Mouse (Mus musculus): ENCODE measurements around the gene Slc44a1. TPM values are rescaled to one million over a fixed set of nuclear protein-coding genes. Genes with fewer than 3 reads are reported as not detected.
A peak's percentile ranks its signal among the peaks of the same experiment; 100 is the strongest.

Gene Slc44a1
- total RNA-seq, 2 experiments from 2014 or later, result 75.7 to 84.1 TPM

DNA sequence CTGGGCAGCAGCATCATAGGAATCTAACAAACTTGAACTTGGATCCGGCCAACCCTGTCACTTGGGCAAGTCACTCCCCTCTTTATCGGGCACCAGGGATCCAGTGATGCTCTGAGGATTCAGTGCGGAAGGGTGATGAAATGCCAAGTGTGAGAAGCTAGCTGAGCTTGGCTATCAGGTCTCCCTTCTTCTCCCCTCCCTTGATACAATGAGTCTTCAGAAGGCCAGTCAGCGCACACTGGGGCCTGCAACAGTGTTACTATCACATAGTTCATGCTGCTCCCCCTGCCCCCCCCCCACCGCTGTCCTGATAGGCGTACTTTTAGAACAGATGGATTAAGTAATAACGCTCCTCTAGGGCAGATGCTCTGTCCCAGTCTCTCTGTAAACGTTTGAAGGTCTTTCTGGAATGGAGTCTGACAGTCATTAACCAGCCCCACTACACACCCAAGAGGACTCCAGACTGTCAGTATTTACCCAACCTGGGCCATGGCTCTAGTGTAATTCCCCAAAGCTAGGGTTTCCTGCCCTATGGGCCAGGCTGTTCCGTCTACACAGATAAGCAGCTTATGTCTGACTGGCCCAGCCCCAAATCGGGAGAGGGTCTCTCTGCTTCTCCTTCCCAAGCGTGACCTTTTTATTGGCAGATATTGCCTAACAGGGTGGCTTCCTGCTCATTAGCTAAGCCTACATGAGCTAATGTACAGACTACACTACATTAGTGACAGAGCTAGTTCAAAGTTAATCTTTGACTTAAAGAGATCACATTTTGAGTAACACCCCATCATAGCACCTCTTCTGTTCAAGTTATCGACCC is 155.2 kb downstream of the Slc44a1 start:
- DNase-seq (ENCODE audit: low spot score in 2 of 2), result no peak

DNA sequence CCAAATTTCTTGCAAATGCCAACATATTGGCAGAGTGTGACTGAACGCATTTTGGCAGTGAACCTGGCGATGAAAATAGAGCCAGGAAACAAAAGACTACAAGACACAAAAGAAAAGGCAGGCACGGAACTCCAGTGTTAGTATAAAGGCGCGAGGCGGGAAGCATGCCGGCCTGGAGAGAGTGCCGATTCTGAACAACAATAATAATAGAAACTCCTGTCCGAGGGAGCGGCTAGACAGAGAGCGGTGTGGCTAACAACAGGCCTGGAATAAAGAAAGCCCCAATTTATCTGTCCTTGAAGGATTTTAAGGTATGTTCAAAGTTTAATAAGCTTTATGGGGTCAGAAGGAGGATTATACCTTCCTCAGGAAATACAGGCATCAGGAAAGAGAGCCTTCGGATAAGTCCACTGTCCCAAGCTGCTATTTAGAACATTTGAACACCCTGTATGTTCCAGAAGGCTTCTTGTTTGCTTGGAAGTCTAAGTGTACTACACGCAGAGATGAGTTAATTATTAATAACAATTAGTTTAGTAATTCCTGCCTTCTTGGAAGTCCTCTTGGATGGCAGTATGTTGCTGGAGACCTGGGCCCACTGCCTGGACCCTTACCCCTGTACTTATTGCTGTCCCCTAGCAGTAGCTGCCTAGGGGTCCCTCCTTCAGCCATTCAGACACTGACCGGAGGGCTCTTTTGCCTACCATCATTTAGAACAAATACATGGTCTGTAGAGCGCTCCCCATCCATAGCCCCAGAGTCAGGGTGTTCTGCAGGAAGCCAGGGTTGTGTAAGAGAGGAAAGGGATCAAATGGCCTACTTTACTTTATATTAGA is 156.1 kb downstream of the Slc44a1 start:
- DNase-seq (ENCODE audit: low spot score in 2 of 2), result no peak

DNA sequence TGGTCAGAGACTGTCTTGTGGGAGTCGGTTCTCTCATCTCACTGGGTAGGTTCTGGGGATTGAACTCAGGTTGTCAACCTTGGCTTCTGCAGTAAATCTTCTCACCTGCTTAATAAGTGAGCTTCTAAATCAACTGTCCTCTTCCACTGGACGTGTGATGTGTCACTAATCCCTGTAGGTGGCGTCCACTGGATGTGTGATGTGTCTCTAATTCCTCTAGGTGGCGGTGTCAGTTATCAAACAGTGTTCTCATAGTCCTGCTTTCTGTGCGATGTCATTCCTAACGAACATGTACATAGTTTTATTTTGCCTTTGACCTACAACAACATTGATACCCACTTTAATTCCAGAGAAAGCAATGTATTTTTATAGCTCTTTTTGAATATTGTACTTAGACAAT is 160.2 kb downstream of the Slc44a1 start:
- DNase-seq (ENCODE audit: low spot score in 2 of 2), result peak in 1 of 2 experiments; percentile 48

DNA sequence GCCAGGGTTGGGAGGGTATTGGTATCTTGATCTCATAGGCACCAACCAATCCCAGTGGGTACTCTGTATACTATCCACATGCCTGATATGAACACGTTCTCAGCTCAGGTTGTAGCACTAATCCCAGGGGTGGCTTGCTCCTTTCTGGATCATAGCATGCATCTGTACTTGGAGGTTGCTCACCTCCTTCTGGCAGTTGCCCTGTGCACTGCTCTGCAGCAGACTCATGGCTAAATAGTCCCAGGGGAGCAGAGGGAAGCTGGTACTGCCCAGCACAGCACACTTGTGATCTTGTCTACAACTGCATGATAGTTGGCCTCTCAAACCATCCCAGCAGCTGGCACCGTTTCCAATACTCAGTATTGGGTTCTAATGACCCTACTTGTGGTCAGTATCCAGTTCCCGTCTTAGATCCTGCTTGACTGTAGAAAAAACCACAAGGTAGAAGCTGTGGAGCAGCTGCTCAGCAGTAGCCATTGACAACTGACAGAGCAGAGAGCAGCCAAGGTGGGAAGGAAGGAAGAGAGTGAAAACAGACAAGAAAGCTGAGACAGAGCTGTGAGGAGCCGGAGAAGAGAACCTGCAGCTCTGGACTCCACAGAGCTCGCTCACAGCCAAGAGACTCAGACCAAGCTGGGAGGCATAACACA is 174.5 kb downstream of the Slc44a1 start:
- DNase-seq (ENCODE audit: low spot score in 2 of 2), result no peak

DNA sequence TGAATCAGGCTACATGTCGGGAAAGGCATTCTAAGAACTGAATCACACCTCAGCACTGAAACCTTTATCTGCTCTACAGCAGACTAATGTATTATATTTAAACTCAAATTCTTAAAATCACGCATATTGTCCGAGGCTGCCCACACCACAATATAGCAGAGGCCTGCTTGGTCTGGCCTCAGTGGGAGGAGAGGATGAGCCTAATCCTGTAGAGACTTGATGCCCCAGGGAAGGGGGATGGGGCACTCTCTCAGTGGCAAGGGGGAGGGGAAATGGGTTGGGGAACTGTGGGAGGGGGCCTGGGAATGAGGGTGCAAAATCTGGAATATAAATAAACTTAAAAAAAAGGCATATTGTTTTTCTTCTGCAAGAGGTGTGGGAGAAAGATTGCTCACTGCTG is 177.8 kb downstream of the Slc44a1 start:
- DNase-seq (ENCODE audit: low spot score in 2 of 2), result no peak

DNA sequence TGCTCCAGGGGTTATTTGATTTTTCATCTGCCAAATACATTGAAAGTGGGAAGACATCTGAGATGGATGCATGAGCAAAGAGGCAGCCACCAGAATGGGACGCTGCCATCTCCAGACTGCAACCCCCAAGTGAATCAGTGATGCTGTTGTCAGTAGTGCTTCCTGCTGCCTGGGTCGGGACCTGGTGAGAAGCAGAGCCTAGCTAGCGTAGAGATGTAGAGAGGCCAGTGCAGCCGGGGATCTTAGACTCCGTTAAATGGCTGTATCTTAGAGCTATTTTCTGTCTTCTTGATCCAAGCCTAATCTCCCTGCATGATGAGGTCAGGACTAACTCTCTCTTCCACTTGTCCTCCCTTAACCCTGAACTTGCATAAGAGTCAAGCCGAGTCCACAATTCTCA is 179.9 kb downstream of the Slc44a1 start:
- DNase-seq (ENCODE audit: low spot score in 2 of 2), result no peak

DNA sequence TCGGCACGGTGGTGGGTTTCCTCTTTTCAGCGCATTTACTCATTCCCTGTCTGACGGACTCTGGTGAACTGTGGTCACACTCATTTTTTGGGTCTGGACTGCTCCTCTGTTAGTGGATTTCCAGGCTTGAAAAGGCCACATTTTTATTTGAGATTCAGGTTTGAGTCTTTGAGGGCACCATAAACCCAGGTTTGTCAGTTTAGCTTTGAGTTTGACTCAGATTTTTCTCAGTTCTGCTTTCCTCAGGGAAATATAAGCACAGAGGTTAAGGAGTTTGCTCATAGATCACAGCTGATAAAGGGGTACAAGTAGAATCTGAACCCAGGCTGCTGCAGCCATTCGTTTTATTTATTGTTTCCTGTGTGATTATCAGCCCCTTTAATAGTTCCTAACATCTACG is 180.9 kb downstream of the Slc44a1 start:
- DNase-seq (ENCODE audit: low spot score in 2 of 2), result no peak

DNA sequence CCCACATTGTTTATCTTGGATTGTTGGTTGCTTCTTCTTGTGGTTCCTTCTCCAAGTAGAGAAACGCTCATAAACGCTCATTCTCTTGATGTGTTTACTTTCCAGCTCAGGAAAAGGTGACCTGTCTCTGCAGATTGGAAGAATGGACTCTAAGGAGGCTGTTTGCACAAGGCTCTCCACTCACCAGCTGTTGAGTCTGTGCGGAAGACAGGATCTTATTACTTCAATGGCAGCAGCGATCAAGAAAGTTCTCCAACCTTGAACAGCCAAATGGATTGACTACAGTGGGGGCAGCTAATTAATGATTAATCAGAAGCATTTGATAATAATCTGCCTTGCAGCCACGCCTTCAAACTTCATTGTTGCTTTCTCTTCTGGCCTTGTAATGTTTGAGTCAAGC is 181.3 kb downstream of the Slc44a1 start:
- DNase-seq (ENCODE audit: low spot score in 2 of 2), result no peak

DNA sequence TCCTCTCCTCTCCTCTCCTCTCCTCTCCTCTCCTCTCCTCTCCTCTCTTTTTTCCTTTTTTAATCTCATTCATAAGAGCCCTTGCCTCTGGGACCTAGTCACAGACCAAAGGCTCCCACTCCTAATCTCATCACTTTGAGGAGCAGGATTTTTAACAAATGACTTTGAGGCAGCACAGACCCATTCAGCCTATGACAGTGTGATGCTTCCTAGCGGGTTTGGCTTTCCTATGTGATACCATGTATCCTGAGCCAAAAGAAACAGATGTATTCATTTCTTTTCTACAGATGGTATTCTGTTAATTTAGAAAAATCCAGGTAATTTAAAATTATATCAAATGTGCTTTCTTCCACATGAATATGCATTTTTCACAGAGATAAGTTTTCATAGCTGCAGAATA is 183.5 kb downstream of the Slc44a1 start:
- DNase-seq (ENCODE audit: low spot score in 2 of 2), result peak in 1 of 2 experiments; percentile 30

DNA sequence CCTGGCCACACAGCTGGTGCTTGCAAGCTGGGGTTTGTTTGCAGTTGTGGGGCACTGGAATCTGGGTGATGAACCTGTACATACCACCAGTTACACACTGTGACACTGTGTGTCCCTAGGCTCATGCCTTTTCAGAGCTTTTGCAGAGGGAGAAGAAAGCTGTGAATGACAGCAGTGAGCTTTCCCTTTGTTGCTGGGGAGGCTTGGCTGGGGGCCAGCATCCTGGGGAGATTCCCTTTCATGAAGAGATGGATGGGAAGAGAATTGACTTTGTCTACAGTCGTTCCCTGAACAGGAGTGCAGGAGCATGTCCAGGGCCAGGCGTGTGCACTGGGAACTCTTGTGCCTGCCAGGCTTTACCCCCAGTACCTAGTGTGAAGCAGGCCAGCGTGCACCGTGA is 184.6 kb downstream of the Slc44a1 start:
- peak; percentile 52 to 66 for DNase-seq (ENCODE audit: low spot score in 2 of 2)

DNA sequence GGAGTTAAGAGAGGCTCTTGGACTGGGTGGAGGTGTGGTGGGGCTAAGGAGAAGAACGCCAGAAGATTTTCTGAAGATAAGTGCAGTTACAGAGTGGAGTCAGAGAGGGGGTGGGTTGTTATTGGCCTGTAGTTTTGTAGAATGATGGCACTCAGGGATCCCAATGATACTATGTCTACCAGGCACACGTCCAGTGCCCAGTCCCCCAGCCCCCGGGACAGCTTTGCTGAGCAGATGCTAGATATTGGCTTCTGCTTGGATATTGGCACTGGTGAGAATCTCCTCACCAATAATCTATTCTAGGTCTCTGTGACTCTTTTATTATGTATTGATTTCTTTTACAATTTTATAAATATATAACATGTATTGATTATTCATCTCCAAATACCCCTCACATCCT is 185.1 kb downstream of the Slc44a1 start:
- DNase-seq (ENCODE audit: low spot score in 2 of 2), result peak; percentile 26 to 66

DNA sequence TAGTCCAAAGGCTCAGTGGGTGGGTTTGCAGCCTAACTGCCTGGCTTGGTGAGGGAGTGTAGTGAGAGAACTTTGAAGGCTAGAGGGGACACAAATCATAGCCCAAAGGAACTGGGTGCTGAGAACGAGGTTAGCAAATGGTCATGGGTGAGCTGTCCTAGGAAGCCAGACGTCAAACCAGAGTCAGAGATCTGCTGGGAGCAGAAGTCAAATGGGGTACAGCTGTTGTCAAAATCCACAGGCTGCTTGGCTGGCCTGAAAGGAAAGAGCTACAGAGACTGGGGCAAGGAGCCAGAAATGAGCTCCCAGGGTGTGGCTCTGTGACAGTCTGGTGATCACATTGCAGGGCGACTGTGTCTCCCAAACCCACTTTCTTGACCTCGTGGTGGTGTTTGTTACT is 188.7 kb downstream of the Slc44a1 start:
- no peak for DNase-seq (ENCODE audit: low spot score in 2 of 2)

DNA sequence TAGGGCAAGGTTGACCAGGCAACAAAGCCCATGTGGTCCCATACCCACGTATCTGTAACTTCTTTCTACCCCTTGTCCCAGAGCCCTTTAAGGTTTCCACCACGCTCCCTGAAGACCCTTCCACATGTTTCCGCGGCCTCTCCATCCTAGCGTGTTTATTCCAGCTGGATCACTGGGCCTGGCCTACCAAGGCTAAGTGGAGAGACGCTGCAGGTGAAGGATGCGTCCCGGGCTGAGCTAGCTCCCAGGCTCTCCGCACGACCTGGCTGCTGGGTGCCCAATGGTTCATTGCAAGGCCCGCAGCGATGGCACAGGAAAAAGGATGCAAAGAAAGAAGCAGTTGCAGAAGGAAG is 190.7 kb downstream of the Slc44a1 start:
- peak in 1 of 2 experiments; percentile 8 for DNase-seq (ENCODE audit: low spot score in 2 of 2)

DNA sequence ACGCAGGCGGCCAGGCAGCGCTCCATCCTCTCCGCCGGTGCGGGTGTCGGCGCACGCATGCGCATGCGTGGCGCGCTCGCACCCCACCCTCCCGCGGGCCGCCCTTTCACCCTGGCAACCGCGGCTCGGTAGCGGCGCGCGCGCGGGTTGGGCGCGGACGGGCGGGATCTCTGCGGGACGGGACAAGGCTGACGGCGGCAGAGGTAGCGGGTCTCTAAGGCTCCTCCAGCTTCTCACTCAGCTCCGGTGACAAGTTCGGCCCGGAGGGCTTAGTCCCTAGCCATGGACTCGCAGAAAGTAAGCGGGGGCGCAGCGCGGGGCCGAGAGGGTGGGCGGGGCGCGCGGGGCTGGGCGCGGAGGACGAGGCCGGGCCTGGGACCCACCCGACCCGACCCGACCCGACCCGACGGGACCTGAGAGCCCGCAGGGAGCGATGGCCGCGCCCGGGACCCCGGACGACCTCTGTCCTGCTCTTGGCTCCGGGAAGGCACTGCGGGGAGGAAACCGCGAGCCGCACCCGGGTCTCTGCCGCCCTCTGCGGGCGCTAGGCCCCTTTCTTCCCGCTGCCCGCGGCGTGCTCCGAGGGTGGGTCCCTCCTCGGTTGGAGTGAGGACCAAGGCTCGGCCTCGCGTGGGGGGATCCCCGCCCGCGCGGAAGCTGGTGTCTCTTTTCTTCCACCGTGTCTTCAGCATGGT is 191.2 kb downstream of the Slc44a1 start, which contains the start of gene Fsd1l:
Gene Fsd1l (plus strand): TSS at position 156 of the 695 bp plus-strand sequence.
- DNase-seq (ENCODE audit: low spot score in 2 of 2), result peak; percentile 79 to 84

DNA sequence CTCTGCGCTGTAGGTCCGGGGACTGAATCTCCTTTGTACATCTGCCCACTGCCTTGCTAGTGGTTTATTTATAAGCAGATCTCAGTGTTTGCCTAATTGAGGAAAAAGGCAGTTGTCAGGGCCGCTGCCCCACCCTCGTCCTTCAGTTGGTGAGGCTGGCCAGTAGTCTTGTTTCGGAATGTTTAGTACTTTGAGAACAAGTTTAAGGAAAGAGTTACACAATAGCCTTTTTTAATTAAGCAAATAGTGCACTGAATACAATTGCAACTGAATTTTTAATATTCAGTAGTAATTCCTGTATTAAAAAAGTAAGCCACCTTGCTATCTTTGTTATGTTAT is 191.8 kb downstream of the Slc44a1 start:
- no peak for DNase-seq (ENCODE audit: low spot score in 2 of 2)

DNA sequence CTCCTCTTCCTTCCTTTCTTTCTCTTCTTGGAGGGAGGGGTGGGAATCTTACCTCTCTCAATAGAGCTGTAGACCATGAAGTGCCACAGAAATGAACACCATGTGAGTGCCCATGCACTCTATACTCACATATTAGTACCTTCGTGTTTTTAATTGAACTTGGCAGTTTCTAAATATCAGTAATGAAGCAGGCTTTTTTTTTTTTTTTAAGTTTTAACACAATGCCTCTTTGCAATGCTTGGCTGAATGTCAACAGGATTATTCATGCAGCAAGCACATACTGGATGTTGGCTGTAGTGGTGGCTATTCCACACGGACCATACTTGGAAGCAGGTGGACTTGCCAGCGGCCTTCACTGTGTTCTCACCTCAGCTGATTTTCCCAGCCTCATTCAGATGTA is 195.1 kb downstream of the Slc44a1 start:
- DNase-seq (ENCODE audit: low spot score in 2 of 2), result no peak

DNA sequence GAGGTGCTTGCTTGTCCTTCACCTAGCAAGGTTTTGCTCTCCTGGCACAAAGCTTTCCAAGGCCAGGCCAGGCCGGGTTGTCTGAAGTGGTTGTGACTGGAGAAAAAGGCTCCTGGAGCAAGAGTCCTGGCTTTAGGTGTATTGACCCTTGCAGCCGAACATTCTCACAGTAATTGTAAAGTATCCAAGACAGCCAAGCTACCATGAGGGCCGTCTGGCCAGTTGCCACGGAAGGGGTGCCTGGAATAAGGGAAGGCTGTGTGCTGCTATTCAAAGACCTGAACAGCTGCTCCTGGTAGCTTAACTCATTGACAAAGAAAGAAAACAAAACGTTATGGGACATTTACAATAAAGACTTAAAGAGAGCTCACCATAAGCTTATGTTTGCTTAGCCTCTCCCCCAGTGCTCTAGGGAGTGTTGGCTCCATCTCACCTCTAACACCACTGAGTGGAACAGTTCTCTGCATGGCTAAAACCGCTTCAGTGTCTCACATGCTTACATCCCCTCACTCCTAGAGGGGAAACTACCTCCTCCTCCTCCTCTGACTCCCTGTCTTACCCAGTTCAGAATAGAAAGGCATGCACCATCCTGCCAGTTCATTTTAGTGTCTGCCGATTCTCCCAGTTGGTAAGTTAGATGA is 197.2 kb downstream of the Slc44a1 start:
- no peak for DNase-seq (ENCODE audit: low spot score in 2 of 2)

DNA sequence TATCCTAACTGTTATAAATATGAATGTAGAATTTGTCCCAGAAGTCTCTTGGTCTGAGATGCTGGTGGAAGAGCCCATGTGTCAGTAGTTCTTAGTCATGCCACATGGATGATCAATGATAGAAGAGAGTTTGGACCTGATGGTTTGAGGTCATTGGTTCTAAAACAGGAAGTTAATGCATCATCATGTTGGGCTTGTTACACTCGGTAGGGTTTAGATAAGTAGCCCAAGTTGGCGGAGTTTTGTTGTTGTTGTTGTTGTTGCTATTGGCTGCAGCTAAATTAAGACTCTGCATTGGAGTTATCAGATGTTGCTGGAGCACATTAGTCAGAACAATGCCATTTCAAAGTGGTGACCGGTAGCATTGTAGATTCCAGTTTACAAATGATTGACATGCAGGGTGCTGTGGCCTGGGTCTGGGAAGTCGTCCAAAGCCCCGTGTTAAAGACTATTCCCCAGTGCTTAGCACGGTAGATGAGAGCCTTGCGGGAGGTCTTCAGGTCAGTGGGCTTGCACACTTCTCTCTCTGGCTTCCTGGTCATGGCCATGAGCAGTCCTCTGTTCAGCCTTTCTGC is 198.4 kb downstream of the Slc44a1 start:
- no peak for DNase-seq (ENCODE audit: low spot score in 2 of 2)

DNA sequence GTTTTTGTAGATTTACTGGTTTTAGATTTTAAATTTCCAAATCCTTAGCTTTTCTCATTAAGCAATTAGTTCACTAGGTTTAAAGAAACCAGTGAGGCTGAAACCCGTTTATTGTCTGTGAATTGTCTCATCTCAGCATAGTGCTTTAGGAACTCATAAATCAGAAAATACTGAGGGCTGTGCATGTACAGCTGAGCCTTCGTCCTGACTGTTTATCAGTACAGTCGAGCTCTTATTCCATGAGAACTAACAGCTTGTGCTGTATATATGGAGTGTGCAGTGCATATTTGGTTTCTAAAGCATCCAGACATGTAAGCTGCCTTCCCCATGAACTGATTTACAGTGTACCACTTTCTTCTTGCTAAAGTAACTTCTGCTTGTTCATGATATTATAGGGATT is 217.8 kb downstream of the Slc44a1 start:
- no peak for DNase-seq (ENCODE audit: low spot score in 2 of 2)

DNA sequence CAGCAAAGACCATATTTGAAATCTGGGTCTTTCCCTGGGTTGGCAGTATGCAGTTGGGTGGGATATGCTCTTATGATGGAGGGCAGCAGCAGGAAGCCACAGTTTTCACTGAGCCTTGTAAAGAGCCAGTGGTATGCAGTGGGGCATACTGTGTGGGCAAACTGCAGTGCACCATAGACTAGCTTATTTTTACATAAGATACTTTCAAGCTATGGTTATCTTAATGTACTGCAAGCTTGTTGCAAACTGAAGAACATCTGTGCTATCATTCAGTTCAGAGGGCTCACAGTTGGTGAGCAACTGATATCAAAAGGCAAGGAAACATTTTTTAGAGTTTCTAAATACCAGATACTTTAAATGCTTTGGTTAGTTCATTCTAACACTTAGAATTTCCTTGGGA is 220.5 kb downstream of the Slc44a1 start:
- no peak for DNase-seq (ENCODE audit: low spot score in 2 of 2)

Measured in layer of hippocampus, adult 18-20 months (tissue).